Mouse (Mus musculus): ENCODE measurements around the gene Carmil2. TPM values are rescaled to one million over a fixed set of nuclear protein-coding genes. Genes with fewer than 3 reads are reported as not detected.

Carmil2 gene
- total and polyA plus RNA-seq, 3 experiments = 9.5 to 62.7 TPM; not detected in 1

- Histone ChIP-seq H3K4me3 (ENCODE audit: control insufficient read depth in 1 of 2, insufficient read depth in 1 of 2, low read depth in 2 of 2, low read length in 2 of 2) (no peak overlapping the region; a peak in 1 of 4 replicates), H3K36me3 (ENCODE audit: control insufficient read depth in 1 of 2, insufficient read depth in 2 of 2, low read length in 2 of 2) (no peaks in the 10 kb centered on the region; a peak in 3 of 4 replicates), H3K27me3 (ENCODE audit: control insufficient read depth in 1 of 2, insufficient read depth in 2 of 2, low read length in 2 of 2) (no peaks in the 10 kb centered on the region), H3K27ac (ENCODE audit: control insufficient read depth, low read depth, low read length) (no peak overlapping the region), H3K9me3 (replicated peaks; ENCODE audit: insufficient read depth, low read length) (no peaks in the 10 kb centered on the region), H3K79me2 (ENCODE audit: control insufficient read depth, insufficient read depth, low read length, poor library complexity) (peaks cover 3% of the 10 kb centered on the region; the same call in 1 of the 2 replicates), H3K4me1 (ENCODE audit: control insufficient read depth in 1 of 2, insufficient read depth in 2 of 2, low read length in 2 of 2) (peaks cover 0 to 6% of the 10 kb centered on the region in 2 experiments; a peak in 3 of 4 replicates), H3K9ac (ENCODE audit: control insufficient read depth, low read depth, low read length, poor library complexity, severe bottlenecking) (peak overlapping the region; percentile 92)
- no peak for TF ChIP-seq TAL1 (IDR thresholded peaks at IDR 0.05; ENCODE audit: low read length)
- no peak for TF ChIP-seq MAX (IDR thresholded peaks at IDR 0.05; ENCODE audit: low read length)
- no peak for TF ChIP-seq MYC (IDR thresholded peaks at IDR 0.05; ENCODE audit: low read depth, low read length)
- TF ChIP-seq CHD1 (IDR thresholded peaks at IDR 0.05; ENCODE audit: low read depth, low read length) = no peak
- TF ChIP-seq MAFK (IDR thresholded peaks at IDR 0.05; ENCODE audit: borderline replicate concordance, low read depth, low read length) = no peak
- TF ChIP-seq ZKSCAN1 (IDR thresholded peaks at IDR 0.05; ENCODE audit: low read depth, low read length) = no peak
- DNase-seq (ENCODE audit: low read depth, low spot score) = no peak
These were observed 13.6 kb downstream of the Carmil2 start for GRCm38 (mm10) chr8:105699488-105700215.

- no peaks in the 10 kb centered on the region; a peak in 2 of 4 replicates for H3K36me3 ChIP-seq (ENCODE audit: control insufficient read depth in 1 of 2, insufficient read depth in 2 of 2, low read length in 2 of 2)
- peaks cover 0 to 6% of the 10 kb centered on the region in 2 experiments; a peak in 3 of 4 replicates for H3K4me1 ChIP-seq (ENCODE audit: control insufficient read depth in 1 of 2, insufficient read depth in 2 of 2, low read length in 2 of 2)
- peak overlapping the region; percentile 80 to 95 for H3K4me3 ChIP-seq (ENCODE audit: control insufficient read depth in 1 of 2, insufficient read depth in 1 of 2, low read depth in 2 of 2, low read length in 2 of 2)
- H3K27me3 ChIP-seq (ENCODE audit: control insufficient read depth in 1 of 2, insufficient read depth in 2 of 2, low read length in 2 of 2) = no peaks in the 10 kb centered on the region
- TF ChIP-seq ETS1 (IDR thresholded peaks at IDR 0.05; ENCODE audit: low read depth, low read length) = no peak
- TF ChIP-seq SMC3 (IDR thresholded peaks at IDR 0.05; ENCODE audit: low read depth, low read length) = peak; percentile 5; the same call in 1 of the 2 replicates
- H3K9me3 ChIP-seq (replicated peaks; ENCODE audit: insufficient read depth, low read length) = no peaks in the 10 kb centered on the region
- H3K9ac ChIP-seq (ENCODE audit: control insufficient read depth, low read depth, low read length, poor library complexity, severe bottlenecking) = peak overlapping the region; percentile 92
- peak; percentile 81 for DNase-seq (ENCODE audit: low read depth, low spot score)
- H3K79me2 ChIP-seq (ENCODE audit: control insufficient read depth, insufficient read depth, low read length, poor library complexity) = peaks cover 3% of the 10 kb centered on the region; the same call in 1 of the 2 replicates
- peak overlapping the region; percentile 95 for H3K27ac ChIP-seq (ENCODE audit: control insufficient read depth, low read depth, low read length)
These were observed 14.5 kb downstream of the Carmil2 start for GRCm38 (mm10) chr8:105700566-105700965.

- Histone ChIP-seq H3K27ac (ENCODE audit: control insufficient read depth, low read depth, low read length) (peak within 1 kb of the TSS; percentile 95), H3K36me3 (ENCODE audit: control insufficient read depth in 1 of 2, insufficient read depth in 2 of 2, low read length in 2 of 2) (peaks cover 0 to 3% of the 10 kb centered on the region in 2 experiments; a peak in 2 of 4 replicates), H3K79me2 (ENCODE audit: control insufficient read depth, insufficient read depth, low read length, poor library complexity) (peaks cover 5% of the 10 kb centered on the region), H3K9me3 (replicated peaks; ENCODE audit: insufficient read depth, low read length) (no peaks in the 10 kb centered on the region), H3K9ac (ENCODE audit: control insufficient read depth, low read depth, low read length, poor library complexity, severe bottlenecking) (peak within 1 kb of the TSS; percentile 92), H3K27me3 (ENCODE audit: control insufficient read depth in 1 of 2, insufficient read depth in 2 of 2, low read length in 2 of 2) (no peaks in the 10 kb centered on the region), H3K4me3 (ENCODE audit: control insufficient read depth in 1 of 2, insufficient read depth in 1 of 2, low read depth in 2 of 2, low read length in 2 of 2) (peak within 1 kb of the TSS; percentile 80 to 95), H3K4me1 (ENCODE audit: control insufficient read depth in 1 of 2, insufficient read depth in 2 of 2, low read length in 2 of 2) (peaks cover 2 to 10% of the 10 kb centered on the region in 2 experiments; a peak in 3 of 4 replicates)
- peak; percentile 95 for DNase-seq (ENCODE audit: low read depth, low spot score)
- TF ChIP-seq SMC3 (IDR thresholded peaks at IDR 0.05; ENCODE audit: low read depth, low read length) (peak; percentile 4; the same call in 1 of the 2 replicates), ZNF384 (IDR thresholded peaks at IDR 0.05; ENCODE audit: low read depth, low read length) (no peak), MAX (IDR thresholded peaks at IDR 0.05; ENCODE audit: low read length) (peak; percentile 91), BHLHE40 (IDR thresholded peaks at IDR 0.05; ENCODE audit: borderline replicate concordance, low read depth, low read length) (0 out of 2 replicates have a peak, but pooled peaks have one; percentile 43), CHD1 (IDR thresholded peaks at IDR 0.05; ENCODE audit: low read depth, low read length) (peak; percentile 96; the same call in 1 of the 2 replicates), HCFC1 (IDR thresholded peaks at IDR 0.05; ENCODE audit: low read depth, low read length) (peak; percentile 72; the same call in 1 of the 2 replicates), POLR2AphosphoS2 (IDR thresholded peaks at IDR 0.05; ENCODE audit: low read length) (peak; percentile 38; the same call in 1 of the 2 replicates), POLR2AphosphoS5 (IDR thresholded peaks at IDR 0.05; ENCODE audit: borderline replicate concordance, low read depth, low read length) (no peak), ELF1 (IDR thresholded peaks at IDR 0.05; ENCODE audit: low read depth, low read length) (peak; percentile 29; the same call in 1 of the 2 replicates), MXI1 (IDR thresholded peaks at IDR 0.05; ENCODE audit: low read depth, low read length) (peak; percentile 76), TBP (IDR thresholded peaks at IDR 0.05; ENCODE audit: low read depth, low read length) (peak; percentile 56), POLR2A (IDR thresholded peaks at IDR 0.05; ENCODE audit: control insufficient read depth in 1 of 2, insufficient read depth in 1 of 2, low read depth in 1 of 2, low read length in 2 of 2, poor library complexity in 1 of 2) (peak in 1 of 2 experiments; percentile 74; a peak in 3 of 4 replicates), ZMIZ1 (IDR thresholded peaks at IDR 0.05; ENCODE audit: low read depth, low read length) (0 out of 2 replicates have a peak, but pooled peaks have one; percentile 39), MEF2A (IDR thresholded peaks at IDR 0.05; ENCODE audit: extremely low read depth, insufficient replicate concordance, low read depth, low read length, poor library complexity, severe bottlenecking) (no peak), NRF1 (IDR thresholded peaks at IDR 0.05; ENCODE audit: insufficient read depth, low read depth, low read length, poor library complexity, severe bottlenecking) (peak; percentile 87)
These were observed 15.1 kb downstream of the Carmil2 start, which contains the start of the genes Acd and Pard6a for GRCm38 (mm10) chr8:105700966-105701824. Gene Acd (minus strand): TSS chr8:105701102. Gene Pard6a (plus strand): TSS chr8:105701148.

All from MEL (cell line).